Mouse (Mus musculus) MEL (cell line): Measurements from ENCODE around the gene Gm5431. TPM values are rescaled to one million over a fixed set of nuclear protein-coding genes. Genes with fewer than 3 reads are reported as not detected.
A peak's percentile ranks its signal among the peaks of the same experiment; 100 is the strongest.

Source experiments
- DNase-seq: peaks from one replicate; pipeline ENCODE4 v3.0.0; 2011; ENCODE audit warnings: low read depth, low spot score
- H3K27ac ChIP-seq: 2 replicates; pipeline ENCODE4 v1.5.1; 2012; ENCODE audit warnings: low read depth, mild to moderate bottlenecking, control low read depth, low read length, moderate library complexity; ENCODE audit not compliant: control insufficient read depth
- H3K27me3 ChIP-seq, 2 experiments: fragments of 150-350 bp in 1 of 2; sonication (generic) in 1 of 2; 2 replicates each; pipeline ENCODE4 v1.6.1; 2012; ENCODE audit warnings: low read length in 2 of 2, mild to moderate bottlenecking in 2 of 2, improper control_type of control experiment in 1 of 2, moderate library complexity in 1 of 2; ENCODE audit not compliant: insufficient read depth in 2 of 2, control insufficient read depth in 1 of 2
- H3K36me3 ChIP-seq, 2 experiments: 2 replicates each; pipeline ENCODE4 v1.6.1; 2012 to 2014; ENCODE audit warnings: low read length in 2 of 2, improper control_type of control experiment in 1 of 2, inconsistent platforms in 1 of 2, mild to moderate bottlenecking in 1 of 2; ENCODE audit not compliant: insufficient read depth in 2 of 2, control insufficient read depth in 1 of 2
- H3K4me1 ChIP-seq, 2 experiments: fragments of 150-350 bp in 1 of 2; sonication (generic) in 1 of 2; 2 replicates each; pipeline ENCODE4 v1.6.1; 2012; ENCODE audit warnings: low read length in 2 of 2, improper control_type of control experiment in 1 of 2, mild to moderate bottlenecking in 1 of 2; ENCODE audit not compliant: insufficient read depth in 2 of 2, control insufficient read depth in 1 of 2
- H3K4me3 ChIP-seq, 2 experiments: fragments of 150-350 bp in 1 of 2; sonication (generic) in 1 of 2; 2 replicates each; pipeline ENCODE4 v1.5.1; 2012; ENCODE audit warnings: low read depth in 2 of 2, low read length in 2 of 2, mild to moderate bottlenecking in 2 of 2, moderate library complexity in 2 of 2, control low read depth in 1 of 2, improper control_type of control experiment in 1 of 2; ENCODE audit not compliant: control insufficient read depth in 1 of 2, insufficient read depth in 1 of 2
- H3K79me2 ChIP-seq: 2 replicates; pipeline ENCODE4 v1.6.1; 2012; ENCODE audit warnings: mild to moderate bottlenecking, low read length, moderate library complexity; ENCODE audit not compliant: control insufficient read depth, poor library complexity, insufficient read depth
- H3K9ac ChIP-seq: 2 replicates; pipeline ENCODE4 v1.6.1; 2012; ENCODE audit warnings: low read depth, mild to moderate bottlenecking, control low read depth, low read length, moderate library complexity; ENCODE audit not compliant: control insufficient read depth, poor library complexity, severe bottlenecking
- H3K9me3 ChIP-seq: fragments of 150-350 bp; sonication (generic); replicated peaks from 2 replicates; pipeline ENCODE4 v1.6.1; 2012; ENCODE audit warnings: mild to moderate bottlenecking, low read length, improper control_type of control experiment, moderate library complexity; ENCODE audit not compliant: insufficient read depth
- BHLHE40 ChIP-seq: IDR thresholded peaks from 2 replicates; pipeline ENCODE4 v1.6.1; 2012; ENCODE audit warnings: low read depth, mild to moderate bottlenecking, inconsistent platforms, low read length, improper control_type of control experiment, borderline replicate concordance
- CHD1 ChIP-seq: IDR thresholded peaks from 2 replicates; pipeline ENCODE4 v1.6.1; 2012; ENCODE audit warnings: low read depth, mild to moderate bottlenecking, inconsistent platforms, low read length, improper control_type of control experiment
- CHD2 ChIP-seq: IDR thresholded peaks from 2 replicates; pipeline ENCODE4 v1.6.1; 2011; ENCODE audit warnings: low read length, improper control_type of control experiment
- CTCF ChIP-seq, 3 experiments: IDR thresholded peaks in 2 of 3; conservative IDR thresholded peaks in 1 of 3; 2 replicates each; pipeline ENCODE4 v1.5.1; 2011 to 2012; ENCODE audit warnings: low read length in 3 of 3, low read depth in 2 of 3, mild to moderate bottlenecking in 2 of 3, improper control_type of control experiment in 1 of 3, inconsistent platforms in 1 of 3, mixed read lengths in 1 of 3, moderate library complexity in 1 of 3; ENCODE audit not compliant: control insufficient read depth in 1 of 3, insufficient read depth in 1 of 3, poor library complexity in 1 of 3, severe bottlenecking in 1 of 3
- E2F4 ChIP-seq: IDR thresholded peaks from 2 replicates; pipeline ENCODE4 v1.6.1; 2011; ENCODE audit warnings: low read depth, low read length, improper control_type of control experiment, borderline replicate concordance
- EP300 ChIP-seq, 2 experiments: IDR thresholded peaks; 2 replicates each; pipeline ENCODE4 v1.6.1; 2011; ENCODE audit warnings: improper control_type of control experiment in 2 of 2, low read length in 2 of 2, low read depth in 1 of 2, mild to moderate bottlenecking in 1 of 2
- ETS1 ChIP-seq: IDR thresholded peaks from 2 replicates; pipeline ENCODE4 v1.6.1; 2012; ENCODE audit warnings: low read depth, mild to moderate bottlenecking, inconsistent platforms, low read length, improper control_type of control experiment, moderate library complexity
- GATA1 ChIP-seq: IDR thresholded peaks from 2 replicates; pipeline ENCODE4 v1.6.1; 2011; ENCODE audit warnings: low read depth, low read length, improper control_type of control experiment
- HCFC1 ChIP-seq: IDR thresholded peaks from 2 replicates; pipeline ENCODE4 v1.6.1; 2012; ENCODE audit warnings: low read depth, mild to moderate bottlenecking, inconsistent platforms, low read length, improper control_type of control experiment, moderate library complexity
- JUND ChIP-seq: IDR thresholded peaks from 2 replicates; pipeline ENCODE4 v1.6.1; 2011; ENCODE audit warnings: low read depth, mild to moderate bottlenecking, improper control_type of control experiment, low read length
- MAFK ChIP-seq: IDR thresholded peaks from 2 replicates; pipeline ENCODE4 v1.6.1; 2011; ENCODE audit warnings: low read depth, mild to moderate bottlenecking, low read length, improper control_type of control experiment, borderline replicate concordance
- MEF2A ChIP-seq: IDR thresholded peaks from 2 replicates; pipeline ENCODE4 v1.6.1; 2014; ENCODE audit warnings: low read depth, mild to moderate bottlenecking, inconsistent platforms, low read length, improper control_type of control experiment; ENCODE audit not compliant: poor library complexity, insufficient replicate concordance, severe bottlenecking; ENCODE audit errors: extremely low read depth
- MXI1 ChIP-seq: IDR thresholded peaks from 2 replicates; pipeline ENCODE4 v1.6.1; 2011; ENCODE audit warnings: mild to moderate bottlenecking, low read depth, low read length, improper control_type of control experiment
- MYB ChIP-seq: IDR thresholded peaks from 2 replicates; pipeline ENCODE4 v1.6.1; 2011; ENCODE audit warnings: mild to moderate bottlenecking, low read depth, low read length, improper control_type of control experiment
- NELFE ChIP-seq: IDR thresholded peaks from 2 replicates; pipeline ENCODE4 v1.6.1; 2011; ENCODE audit warnings: low read depth, low read length, improper control_type of control experiment
- POLR2A ChIP-seq, 2 experiments: IDR thresholded peaks; 2 replicates each; pipeline ENCODE4 v1.6.1; 2011 to 2012; ENCODE audit warnings: low read length in 2 of 2, mild to moderate bottlenecking in 2 of 2, control low read depth in 1 of 2, improper control_type of control experiment in 1 of 2, low read depth in 1 of 2, moderate library complexity in 1 of 2; ENCODE audit not compliant: control insufficient read depth in 1 of 2, insufficient read depth in 1 of 2, poor library complexity in 1 of 2
- POLR2AphosphoS2 ChIP-seq: IDR thresholded peaks from 2 replicates; pipeline ENCODE4 v1.6.1; 2011; ENCODE audit warnings: low read length, improper control_type of control experiment
- POLR2AphosphoS5 ChIP-seq: IDR thresholded peaks from 2 replicates; pipeline ENCODE4 v1.6.1; 2012; ENCODE audit warnings: low read depth, borderline replicate concordance, mild to moderate bottlenecking, inconsistent platforms, low read length, moderate library complexity, mixed read lengths
- RAD21 ChIP-seq: IDR thresholded peaks from 2 replicates; pipeline ENCODE4 v1.6.1; 2011; ENCODE audit warnings: mild to moderate bottlenecking, low read depth, low read length, improper control_type of control experiment
- RCOR1 ChIP-seq: IDR thresholded peaks from 2 replicates; pipeline ENCODE4 v1.6.1; 2012; ENCODE audit warnings: low read depth, mild to moderate bottlenecking, inconsistent platforms, low read length, improper control_type of control experiment
- SMC3 ChIP-seq: IDR thresholded peaks from 2 replicates; pipeline ENCODE4 v1.6.1; 2011; ENCODE audit warnings: low read depth, low read length, improper control_type of control experiment
- TAL1 ChIP-seq: IDR thresholded peaks from 2 replicates; pipeline ENCODE4 v1.6.1; 2012; ENCODE audit warnings: mild to moderate bottlenecking, inconsistent platforms, low read length, moderate library complexity, mixed read lengths
- TBP ChIP-seq: IDR thresholded peaks from 2 replicates; pipeline ENCODE4 v1.8.0; 2011; ENCODE audit warnings: low read depth, low read length, improper control_type of control experiment
- UBTF ChIP-seq: IDR thresholded peaks from 2 replicates; pipeline ENCODE4 v1.6.1; 2012; ENCODE audit warnings: low read depth, mild to moderate bottlenecking, inconsistent platforms, low read length, improper control_type of control experiment, moderate library complexity, borderline replicate concordance; ENCODE audit not compliant: insufficient read depth
- USF1 ChIP-seq: IDR thresholded peaks from 2 replicates; pipeline ENCODE4 v1.6.1; 2014; ENCODE audit warnings: low read depth, mild to moderate bottlenecking, inconsistent platforms, low read length, improper control_type of control experiment, moderate library complexity
- USF2 ChIP-seq, 2 experiments: IDR thresholded peaks; 2 replicates each; pipeline ENCODE4 v1.6.1; 2011 to 2012; ENCODE audit warnings: improper control_type of control experiment in 2 of 2, low read length in 2 of 2, borderline replicate concordance in 1 of 2, inconsistent platforms in 1 of 2, low read depth in 1 of 2, mild to moderate bottlenecking in 1 of 2; ENCODE audit not compliant: insufficient read depth in 1 of 2
- ZKSCAN1 ChIP-seq: IDR thresholded peaks from 2 replicates; pipeline ENCODE4 v1.6.1; 2012; ENCODE audit warnings: low read depth, mild to moderate bottlenecking, inconsistent platforms, low read length, improper control_type of control experiment, moderate library complexity
- ZNF384 ChIP-seq: IDR thresholded peaks from 2 replicates; pipeline ENCODE4 v1.6.1; 2012; ENCODE audit warnings: low read depth, mild to moderate bottlenecking, inconsistent platforms, low read length, improper control_type of control experiment
- polyA plus RNA-seq, 2 experiments: library from polyadenylated mRNA; stranded (reverse) in 1 of 2; unstranded in 1 of 2; fragments of >175 nt in 1 of 2; fragments of >200 nt in 1 of 2; gene quantifications; 2 replicates each; pipeline versions ENCODE4 v1.2.1 to v1.2.4; 2012; ENCODE audit warnings: low replicate concordance in 2 of 2, low read depth in 1 of 2; ENCODE audit not compliant: insufficient read length in 2 of 2, insufficient read depth in 1 of 2, missing spikeins in 1 of 2
- total RNA-seq: library from RNA; depleted of rRNA; stranded (reverse); fragments of 300-350 nt; gene quantifications from 2 replicates; pipeline ENCODE4 v1.2.3, GENCODE M21; 2012

The Gm5431 gene
- total and polyA plus RNA-seq, 3 experiments, result 0.04 TPM; not detected in 2

GRCm38 (mm10) chr11:48838879-48839680, 62.9 kb downstream of the Gm5431 start:
- Histone ChIP-seq H3K9me3 (no peaks in the 10 kb centered on the region), H3K36me3 (peaks cover 0 to 14% of the 10 kb centered on the region in 2 experiments; a peak in 2 of 4 replicates), H3K27ac (peak overlapping the region; percentile 19; the same call in 1 of the 2 replicates), H3K9ac (no peak overlapping the region), H3K4me3 (no peak overlapping the region), H3K4me1 (peaks cover 0 to 30% of the 10 kb centered on the region in 2 experiments; a peak in 2 of 4 replicates), H3K79me2 (no peaks in the 10 kb centered on the region; the same call in 1 of the 2 replicates), H3K27me3 (no peaks in the 10 kb centered on the region)
- DNase-seq, result peak; percentile 59
- TF ChIP-seq JUND, result peak; percentile 86
- TF ChIP-seq SMC3, result no peak

GRCm38 (mm10) chr11:48838181-48838797, 63.7 kb downstream of the Gm5431 start:
- H3K79me2 ChIP-seq, result no peaks in the 10 kb centered on the region; the same call in 1 of the 2 replicates
- H3K4me3 ChIP-seq, result peak overlapping the region; percentile 87 to 93
- no peaks in the 10 kb centered on the region for H3K9me3 ChIP-seq
- H3K4me1 ChIP-seq, result peaks cover 0 to 30% of the 10 kb centered on the region in 2 experiments; a peak in 2 of 4 replicates
- no peaks in the 10 kb centered on the region for H3K27me3 ChIP-seq
- peak overlapping the region; percentile 82 for H3K9ac ChIP-seq
- DNase-seq, result peak; percentile 96
- peaks cover 0 to 14% of the 10 kb centered on the region in 2 experiments; a peak in 2 of 4 replicates for H3K36me3 ChIP-seq
- peak overlapping the region; percentile 50 for H3K27ac ChIP-seq
- TF ChIP-seq BHLHE40 (peak; percentile 66; the same call in 1 of the 2 replicates), USF1 (peak; percentile 95), UBTF (0 out of 2 replicates have a peak, but pooled peaks have one; percentile 46), JUND (no peak), RCOR1 (peak; percentile 78), GATA1 (peak; percentile 87), CHD1 (no peak), USF2 (IDR thresholded peaks at IDR 0.05; ENCODE audit: borderline replicate concordance in 1 of 2, insufficient read depth in 1 of 2, low read depth in 1 of 2, low read length in 2 of 2) (peak in 1 of 2 experiments; percentile 55; a peak in 2 of 4 replicates), CHD2 (no peak), CTCF (IDR thresholded peaks at IDR 0.05 in 2 of 3, conservative IDR thresholded peaks at IDR 0.05 in 1 of 3; ENCODE audit: control insufficient read depth in 1 of 3, insufficient read depth in 1 of 3, low read depth in 2 of 3, low read length in 3 of 3, poor library complexity in 1 of 3, severe bottlenecking in 1 of 3) (no peak), HCFC1 (peak; percentile 55), POLR2AphosphoS5 (no peak), MYB (no peak), ETS1 (peak; percentile 74), MXI1 (peak; percentile 82), SMC3 (no peak), RAD21 (no peak), TBP (peak; percentile 65), NELFE (peak; percentile 58), TAL1 (peak; percentile 86), POLR2A (IDR thresholded peaks at IDR 0.05; ENCODE audit: control insufficient read depth in 1 of 2, insufficient read depth in 1 of 2, low read depth in 1 of 2, low read length in 2 of 2, poor library complexity in 1 of 2) (peak in 1 of 2 experiments; percentile 59; a peak in 2 of 4 replicates), POLR2AphosphoS2 (no peak), MAFK (no peak), ZNF384 (no peak), EP300 (IDR thresholded peaks at IDR 0.05; ENCODE audit: low read depth in 1 of 2, low read length in 2 of 2) (peak; percentile 66 to 82), ZKSCAN1 (no peak), MEF2A (no peak), E2F4 (no peak)
